Mouse (Mus musculus): Measurements from ENCODE around the gene Snta1.
A peak's percentile ranks its signal among the peaks of the same experiment; 100 is the strongest.

Snta1 gene

GRCm38 (mm10) chr2:154407643-154408445, at the start of gene Snta1:
Gene Snta1, minus strand, starts transcription at chr2:154408099.
- DNase-seq: peak; percentile 80

- DNase-seq: no peak
Observed at GRCm38 (mm10) chr2:154456621-154457020, 48.7 kb upstream of the Snta1 start.

- no peak for DNase-seq
Observed at GRCm38 (mm10) chr2:154455776-154456175, 47.9 kb upstream of the Snta1 start.

GRCm38 (mm10) chr2:154454605-154455004, 46.7 kb upstream of the Snta1 start:
- DNase-seq: no peak

- no peak for DNase-seq
Observed at GRCm38 (mm10) chr2:154454099-154454498, 46.2 kb upstream of the Snta1 start.

GRCm38 (mm10) chr2:154452951-154453350, 45.1 kb upstream of the Snta1 start:
- DNase-seq: peak; percentile 2

GRCm38 (mm10) chr2:154448633-154449032, 40.7 kb upstream of the Snta1 start:
- no peak for DNase-seq

- no peak for DNase-seq
Observed at GRCm38 (mm10) chr2:154447821-154448220, 39.9 kb upstream of the Snta1 start.

GRCm38 (mm10) chr2:154440453-154440852, 32.6 kb upstream of the Snta1 start:
- no peak for DNase-seq

GRCm38 (mm10) chr2:154437191-154437527, 29.3 kb upstream of the Snta1 start:
- no peak for DNase-seq

- DNase-seq: no peak
Observed at GRCm38 (mm10) chr2:154436458-154437190, 28.7 kb upstream of the Snta1 start, which contains the start of gene Cbfa2t2. Gene Cbfa2t2, plus strand, starts transcription at chr2:154436481.

GRCm38 (mm10) chr2:154436076-154436457, 28.2 kb upstream of the Snta1 start:
- DNase-seq: peak; percentile 99

GRCm38 (mm10) chr2:154434690-154435089, 26.8 kb upstream of the Snta1 start:
- DNase-seq: peak; percentile 46

GRCm38 (mm10) chr2:154433391-154433790, 25.5 kb upstream of the Snta1 start:
- peak; percentile 77 for DNase-seq

- no peak for DNase-seq
Observed at GRCm38 (mm10) chr2:154432696-154433095, 24.8 kb upstream of the Snta1 start.

- DNase-seq: no peak
Observed at GRCm38 (mm10) chr2:154430566-154430965, 22.7 kb upstream of the Snta1 start.

- peak; percentile 33 for DNase-seq
Observed at GRCm38 (mm10) chr2:154427853-154428360, 20.0 kb upstream of the Snta1 start.

- no peak for DNase-seq
Observed at GRCm38 (mm10) chr2:154426905-154427852, 19.3 kb upstream of the Snta1 start.

- DNase-seq: no peak
Observed at GRCm38 (mm10) chr2:154426188-154426904, 18.4 kb upstream of the Snta1 start.

- no peak for DNase-seq
Observed at GRCm38 (mm10) chr2:154425522-154425921, 17.6 kb upstream of the Snta1 start.

- no peak for DNase-seq
Observed at GRCm38 (mm10) chr2:154423548-154423947, 15.6 kb upstream of the Snta1 start.

GRCm38 (mm10) chr2:154422181-154422580, 14.3 kb upstream of the Snta1 start:
- DNase-seq: no peak

Data from cerebellum, adult 11-12 months (tissue).